Mouse (Mus musculus): Measurements from ENCODE around the gene Zic5. TPM values are rescaled to one million over a fixed set of nuclear protein-coding genes. Genes with fewer than 3 reads are reported as not detected.

Zic5 gene
- total and polyA plus RNA-seq, 2 experiments from 2014 or later: 31.0 to 51.3 TPM

- Histone ChIP-seq H3K9me3 (ENCODE audit: low read length) (no peaks in the 10 kb centered on the region), H3K4me1 (ENCODE audit: insufficient read depth, low read length) (no peaks in the 10 kb centered on the region), H3K9ac (replicated peaks; ENCODE audit: low read length) (peak overlapping the region; percentile 89), H3K27me3 (ENCODE audit: insufficient read depth, low read length) (no peaks in the 10 kb centered on the region), H3K4me3 (ENCODE audit: low read length) (peak overlapping the region; percentile 60), H3K4me2 (ENCODE audit: low read depth, low read length) (peak overlapping the region; percentile 68), H3K27ac (peak overlapping the region; percentile 89), H3K36me3 (ENCODE audit: insufficient read depth, low read length) (no peaks in the 10 kb centered on the region; the same call in 1 of the 2 replicates)
- DNase-seq (ENCODE audit: low spot score) (peak; percentile 37), ATAC-seq (no peak)
- WGBS: 19% methylated on average over 2 of the region's 2 CpGs
- no peak for TF ChIP-seq CTCF (IDR thresholded peaks at IDR 0.05; ENCODE audit: low read depth)
Observed at GRCm38 (mm10) chr14:122480355-122480754, 14.9 kb upstream of the Zic5 start.

GRCm38 (mm10) chr14:122479461-122480109 is 14.1 kb upstream of the Zic5 start:
- peak overlapping the region; percentile 89; the same call in 1 of the 2 replicates for H3K27ac ChIP-seq
- WGBS: 16% methylated on average over 17 of the region's 17 CpGs

DNA sequence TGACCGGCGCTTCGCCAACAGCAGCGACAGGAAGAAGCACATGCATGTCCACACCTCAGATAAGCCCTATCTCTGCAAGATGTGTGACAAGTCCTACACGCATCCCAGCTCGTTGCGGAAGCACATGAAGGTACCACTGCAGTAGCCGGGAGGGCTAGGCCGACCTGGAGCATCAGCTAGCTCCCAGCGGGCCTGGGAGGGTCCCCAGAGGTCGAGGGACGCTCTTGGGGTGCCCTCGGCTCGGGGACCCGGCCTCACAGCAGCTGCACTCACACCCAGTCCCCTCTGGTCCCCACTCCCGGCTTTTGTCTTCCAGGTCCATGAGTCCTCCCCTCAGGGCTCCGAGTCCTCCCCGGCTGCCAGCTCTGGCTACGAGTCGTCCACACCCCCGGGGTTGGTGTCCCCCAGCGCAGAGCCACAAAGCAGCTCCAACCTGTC is 13.1 kb upstream of the Zic5 start:
- no peaks in the 10 kb centered on the region for H3K9me3 ChIP-seq (ENCODE audit: low read length)
- H3K27me3 ChIP-seq (ENCODE audit: insufficient read depth, low read length): no peaks in the 10 kb centered on the region
- H3K4me3 ChIP-seq (ENCODE audit: low read length): peak overlapping the region; percentile 60
- H3K27ac ChIP-seq: peak overlapping the region; percentile 89
- no peaks in the 10 kb centered on the region for H3K4me1 ChIP-seq (ENCODE audit: insufficient read depth, low read length)
- DNase-seq (ENCODE audit: low spot score) (peak; percentile 59), ATAC-seq (no peak)
- peak overlapping the region; percentile 89 for H3K9ac ChIP-seq (replicated peaks; ENCODE audit: low read length)
- TF ChIP-seq CTCF (IDR thresholded peaks at IDR 0.05; ENCODE audit: low read depth): no peak
- peak overlapping the region; percentile 68 for H3K4me2 ChIP-seq (ENCODE audit: low read depth, low read length)
- WGBS: 0% methylated on average over 22 of the region's 22 CpGs
- no peaks in the 10 kb centered on the region; the same call in 1 of the 2 replicates for H3K36me3 ChIP-seq (ENCODE audit: insufficient read depth, low read length)

More at GRCm38 (mm10) chr14:122479461-122480109, 14.1 kb upstream of the Zic5 start:
- H3K4me2 ChIP-seq (ENCODE audit: low read depth, low read length): peak overlapping the region; percentile 68
- H3K9ac ChIP-seq (replicated peaks; ENCODE audit: low read length): peak overlapping the region; percentile 89
- TF ChIP-seq CTCF (IDR thresholded peaks at IDR 0.05; ENCODE audit: low read depth): no peak
- peak overlapping the region; percentile 60 for H3K4me3 ChIP-seq (ENCODE audit: low read length)
- ATAC-seq (no peak), DNase-seq (ENCODE audit: low spot score) (peak; percentile 23)
- no peaks in the 10 kb centered on the region; the same call in 1 of the 2 replicates for H3K36me3 ChIP-seq (ENCODE audit: insufficient read depth, low read length)
- no peaks in the 10 kb centered on the region for H3K4me1 ChIP-seq (ENCODE audit: insufficient read depth, low read length)
- no peaks in the 10 kb centered on the region for H3K9me3 ChIP-seq (ENCODE audit: low read length)
- no peaks in the 10 kb centered on the region for H3K27me3 ChIP-seq (ENCODE audit: insufficient read depth, low read length)

DNA sequence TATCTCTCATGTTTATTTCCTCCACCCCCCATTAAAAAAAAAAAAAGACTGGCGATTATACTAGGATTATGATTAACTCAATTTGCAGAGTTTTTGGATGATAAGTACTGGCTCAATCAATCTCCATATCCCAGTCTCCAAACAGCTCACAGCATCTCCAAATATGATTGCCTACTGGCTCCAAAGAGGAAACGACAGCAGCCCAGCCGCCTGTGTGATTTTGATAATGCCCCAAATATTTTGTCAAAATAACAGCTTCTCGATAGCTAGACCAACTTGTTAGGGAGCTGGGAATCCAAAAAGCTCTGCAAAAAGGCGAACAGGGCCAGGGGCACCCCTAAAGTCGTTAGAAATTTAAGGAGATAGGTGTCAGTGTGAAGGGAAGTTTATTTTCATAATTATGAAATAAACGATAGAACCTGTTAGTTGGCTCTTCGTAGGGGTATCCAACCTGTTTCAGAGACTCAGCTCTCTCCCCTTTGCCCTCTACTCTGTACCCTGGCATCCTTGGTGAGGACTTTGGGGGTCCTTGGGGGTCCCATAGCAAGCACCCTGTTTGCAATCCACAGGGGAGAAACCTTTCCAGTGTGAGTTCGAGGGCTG is 12.6 kb upstream of the Zic5 start:
- TF ChIP-seq CTCF (IDR thresholded peaks at IDR 0.05; ENCODE audit: low read depth): no peak
- Histone ChIP-seq H3K36me3 (ENCODE audit: insufficient read depth, low read length) (no peaks in the 10 kb centered on the region; the same call in 1 of the 2 replicates), H3K27ac (peak overlapping the region; percentile 89), H3K4me2 (ENCODE audit: low read depth, low read length) (peak overlapping the region; percentile 68), H3K9me3 (ENCODE audit: low read length) (no peaks in the 10 kb centered on the region), H3K4me1 (ENCODE audit: insufficient read depth, low read length) (no peaks in the 10 kb centered on the region), H3K27me3 (ENCODE audit: insufficient read depth, low read length) (no peaks in the 10 kb centered on the region), H3K9ac (replicated peaks; ENCODE audit: low read length) (peak overlapping the region; percentile 89), H3K4me3 (ENCODE audit: low read length) (peak overlapping the region; percentile 60)
- 2% methylated on average over 9 of the region's 9 CpGs for WGBS
- no peak for ATAC-seq
- DNase-seq (ENCODE audit: low spot score): peak; percentile 19

DNA sequence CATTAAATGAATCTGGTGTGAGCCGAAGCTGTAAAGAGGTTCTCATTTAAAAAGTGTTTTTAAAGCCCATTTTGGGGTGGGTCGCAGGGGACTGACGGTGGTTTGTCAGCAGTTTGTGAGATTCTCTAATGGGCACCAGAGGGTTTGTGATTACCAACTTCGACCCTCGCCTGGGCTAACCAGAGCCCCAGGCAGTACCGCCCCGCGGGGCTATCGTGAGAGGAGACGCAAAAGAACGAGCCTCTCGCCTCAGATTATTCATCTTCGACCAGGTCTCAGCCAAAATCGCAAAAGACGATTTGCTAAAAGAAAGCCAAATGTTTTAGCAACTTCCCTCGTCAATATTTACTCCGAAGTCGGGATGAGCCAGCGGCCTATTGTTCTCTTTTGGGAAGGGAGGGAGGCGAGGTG is 11.8 kb upstream of the Zic5 start:
- H3K4me3 ChIP-seq (ENCODE audit: low read length): peak overlapping the region; percentile 60

GRCm38 (mm10) chr14:122476822-122477215 is 11.3 kb upstream of the Zic5 start:
- Histone ChIP-seq H3K27me3 (ENCODE audit: insufficient read depth, low read length) (no peaks in the 10 kb centered on the region), H3K4me2 (ENCODE audit: low read depth, low read length) (peak overlapping the region; percentile 68; the same call in 1 of the 2 replicates), H3K9me3 (ENCODE audit: low read length) (no peaks in the 10 kb centered on the region), H3K9ac (replicated peaks; ENCODE audit: low read length) (peak overlapping the region; percentile 89), H3K36me3 (ENCODE audit: insufficient read depth, low read length) (no peaks in the 10 kb centered on the region; the same call in 1 of the 2 replicates), H3K4me1 (ENCODE audit: insufficient read depth, low read length) (no peaks in the 10 kb centered on the region), H3K27ac (peak overlapping the region; percentile 89), H3K4me3 (ENCODE audit: low read length) (peak overlapping the region; percentile 60)
- TF ChIP-seq CTCF (IDR thresholded peaks at IDR 0.05; ENCODE audit: low read depth): no peak
- WGBS: 1% methylated on average over 18 of the region's 18 CpGs
- DNase-seq (ENCODE audit: low spot score) (peak; percentile 13), ATAC-seq (no peak)

More for the DNA sequence above, 11.8 kb upstream of the Zic5 start:
- Histone ChIP-seq H3K36me3 (ENCODE audit: insufficient read depth, low read length) (no peaks in the 10 kb centered on the region; the same call in 1 of the 2 replicates), H3K27ac (peak overlapping the region; percentile 89), H3K27me3 (ENCODE audit: insufficient read depth, low read length) (no peaks in the 10 kb centered on the region), H3K9me3 (ENCODE audit: low read length) (no peaks in the 10 kb centered on the region), H3K4me2 (ENCODE audit: low read depth, low read length) (peak overlapping the region; percentile 68; the same call in 1 of the 2 replicates), H3K9ac (replicated peaks; ENCODE audit: low read length) (peak overlapping the region; percentile 89), H3K4me1 (ENCODE audit: insufficient read depth, low read length) (no peaks in the 10 kb centered on the region)
- TF ChIP-seq CTCF (IDR thresholded peaks at IDR 0.05; ENCODE audit: low read depth): no peak
- WGBS: 3% methylated on average over 20 of the region's 20 CpGs
- ATAC-seq (no peak), DNase-seq (ENCODE audit: low spot score) (peak; percentile 27)

Measured in hindbrain, postnatal 0 days (tissue).